Mouse (Mus musculus): ENCODE measurements at regions not wholly inside any gene's neighbourhood (a gene's known extent, or its start where the extent isn't known, plus 50 kb on each side); places are given as distances from the start of the nearest gene placed in this dataset.

DNA sequence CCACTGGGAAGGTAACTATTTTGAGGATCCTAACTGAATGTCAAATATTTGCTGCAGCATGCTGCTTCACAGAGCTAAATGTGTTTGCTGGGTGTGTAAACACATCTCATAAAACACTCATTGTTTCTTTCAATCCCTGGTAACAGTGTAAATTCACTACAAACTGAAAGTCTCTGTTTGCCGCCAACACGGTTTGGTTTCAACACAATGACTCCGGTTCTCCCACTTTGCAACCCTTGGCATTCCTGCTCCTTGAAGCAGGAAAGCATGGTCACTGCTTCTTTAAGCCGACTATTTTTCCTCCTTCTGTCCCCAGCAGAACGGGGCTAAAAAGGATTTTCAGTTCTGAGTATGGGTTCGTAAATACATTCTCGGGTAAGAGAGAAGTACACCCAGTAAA, 328.3 kb downstream of the Klf6 start:
- DNase-seq: no peak

DNA sequence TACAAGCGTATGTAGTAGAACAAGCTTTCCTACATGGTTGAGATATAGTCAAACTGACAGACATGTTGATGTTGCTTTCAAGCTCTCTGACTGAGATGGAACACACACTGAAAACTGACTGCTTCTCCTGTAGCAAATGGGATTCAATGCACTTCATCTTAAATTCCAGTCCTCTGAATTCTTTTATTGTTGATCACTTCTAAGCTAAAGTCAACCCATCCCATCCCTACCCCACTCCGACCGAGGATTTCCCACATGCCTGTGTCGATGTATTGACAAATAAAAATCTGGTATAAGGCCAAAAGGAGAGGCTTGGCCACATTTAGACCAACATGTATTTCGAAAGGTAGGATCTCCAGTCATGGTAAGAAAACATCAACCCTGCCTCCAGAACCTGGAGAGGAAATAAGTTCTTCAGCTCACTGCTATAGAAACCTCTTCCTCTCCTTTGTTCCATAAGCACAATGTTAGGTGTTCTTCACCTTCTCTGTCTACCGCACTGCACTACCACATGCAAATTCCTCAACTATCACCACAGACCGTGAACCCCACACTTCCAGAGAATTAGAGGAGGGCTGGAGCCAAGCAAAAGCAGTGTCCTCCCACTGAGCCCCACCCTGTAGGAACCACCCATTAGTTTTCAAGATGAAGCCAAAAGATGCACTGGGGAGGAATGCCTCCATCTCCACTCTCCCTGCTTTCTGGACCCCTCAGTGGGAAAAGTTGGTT, 330.1 kb downstream of the Klf6 start:
- DNase-seq: no peak

DNA sequence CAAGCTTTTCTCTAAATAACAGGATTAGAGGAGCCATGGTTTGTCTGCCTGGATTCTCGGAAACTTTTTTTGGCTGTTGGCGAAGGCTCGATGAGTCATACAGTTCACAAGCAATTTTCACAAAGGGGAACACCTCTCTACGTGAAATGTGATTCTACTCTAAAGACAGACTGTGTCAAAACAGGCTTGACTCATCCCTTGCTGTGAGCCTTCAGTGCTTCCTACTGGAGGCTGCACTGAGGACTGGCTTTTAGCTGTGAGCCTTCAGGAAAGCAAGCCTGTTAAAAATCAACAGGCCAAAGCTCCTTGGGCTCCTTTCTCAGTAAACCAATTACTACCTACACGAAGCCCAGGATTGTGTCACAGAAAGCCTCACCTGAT, 330.6 kb downstream of the Klf6 start:
- no peak for DNase-seq

DNA sequence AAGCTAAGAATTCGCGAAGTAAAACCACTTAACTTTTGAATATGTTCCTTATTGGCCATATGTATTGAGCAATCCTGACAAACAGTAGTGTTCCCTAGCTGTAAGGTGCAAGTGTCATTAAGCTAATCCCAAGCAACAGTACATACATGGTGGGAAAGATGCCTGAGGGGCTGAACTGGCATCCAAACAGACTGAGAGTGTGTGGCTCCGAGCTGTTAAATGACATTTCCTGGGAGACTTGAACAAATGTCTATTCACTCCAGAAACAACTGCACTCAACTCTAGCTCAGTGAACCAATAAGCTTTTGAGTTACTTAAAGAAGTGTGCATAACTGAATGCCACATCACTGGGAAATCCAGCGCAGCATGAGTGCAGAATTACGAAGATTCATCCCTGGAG, 335.4 kb downstream of the Klf6 start:
- no peak for DNase-seq

DNA sequence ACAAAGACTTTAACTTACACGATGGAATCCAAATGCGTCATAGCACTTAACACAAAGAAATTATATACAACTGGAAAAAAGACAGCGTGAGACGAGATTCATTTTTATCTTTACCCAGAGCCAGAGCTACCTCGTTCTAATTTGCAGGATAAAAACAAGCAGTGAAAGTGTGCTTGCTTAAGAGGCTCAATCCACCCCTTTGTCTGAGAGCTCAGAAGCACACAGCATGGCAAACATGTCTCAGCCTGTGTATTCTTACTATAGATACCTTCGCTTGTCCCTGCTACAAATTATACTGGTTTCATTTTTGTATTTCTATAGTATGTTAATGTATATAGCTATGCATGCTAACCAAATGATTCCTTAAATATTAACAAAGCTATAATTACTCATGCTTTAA, 337.8 kb downstream of the Klf6 start:
- no peak for DNase-seq

DNA sequence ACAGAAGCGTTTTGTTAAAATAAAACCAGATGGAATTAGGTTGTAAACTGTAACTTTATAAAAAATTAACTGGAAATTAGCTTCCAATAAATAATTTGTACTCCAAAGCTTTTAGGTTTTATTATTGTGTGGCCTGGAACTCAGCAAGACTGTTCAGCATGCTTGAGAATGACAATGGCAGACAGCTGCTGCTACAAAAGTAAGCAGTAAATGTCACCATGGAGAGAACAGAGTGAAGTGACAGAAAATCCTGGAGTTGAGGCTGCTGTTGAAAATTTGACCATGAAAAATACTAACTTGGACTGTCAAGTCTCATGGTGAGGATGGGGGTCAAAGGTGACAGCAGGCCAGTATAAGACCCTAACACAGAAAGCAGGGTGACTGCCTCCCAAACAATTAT, 340.2 kb downstream of the Klf6 start:
- no peak for DNase-seq

DNA sequence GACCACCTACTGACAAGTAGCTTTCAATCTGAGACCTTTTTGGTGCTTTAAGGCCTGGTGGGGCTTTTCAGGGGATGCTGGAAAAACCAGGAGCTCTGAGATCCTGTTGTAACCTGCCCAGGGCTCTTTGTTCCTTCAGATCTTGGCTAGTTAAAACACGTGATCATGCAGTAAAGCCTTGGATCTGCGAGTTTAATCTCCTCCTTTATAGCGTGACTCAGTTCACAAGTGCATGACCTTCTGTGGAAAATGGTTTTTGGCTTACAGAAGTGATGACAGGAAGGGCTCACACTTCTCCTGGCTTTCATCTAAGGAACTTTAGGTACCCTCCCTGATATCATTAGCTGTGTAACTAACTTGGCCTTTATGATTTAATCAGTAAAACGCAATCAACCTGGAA, 343.1 kb upstream of the Pitrm1 start:
- DNase-seq: no peak

DNA sequence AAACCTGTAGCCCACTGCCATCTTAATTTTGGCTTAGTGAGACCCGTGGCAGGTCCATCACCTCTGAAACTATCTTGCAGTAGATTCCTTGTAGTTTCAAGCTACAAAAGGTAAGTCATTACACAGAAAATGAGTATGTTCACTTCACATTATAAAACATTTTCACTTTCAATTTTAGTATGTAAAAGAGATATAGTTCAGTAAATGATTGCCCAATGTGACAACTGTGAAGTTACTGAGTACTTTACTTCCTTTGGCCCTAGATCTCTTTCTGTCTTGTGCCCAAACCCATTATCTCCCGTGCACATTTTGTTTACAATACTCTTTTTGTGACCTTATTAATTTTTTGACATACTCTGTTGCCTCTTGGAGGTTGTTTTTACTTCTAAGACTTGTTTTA, 335.4 kb upstream of the Pitrm1 start:
- DNase-seq: no peak

DNA sequence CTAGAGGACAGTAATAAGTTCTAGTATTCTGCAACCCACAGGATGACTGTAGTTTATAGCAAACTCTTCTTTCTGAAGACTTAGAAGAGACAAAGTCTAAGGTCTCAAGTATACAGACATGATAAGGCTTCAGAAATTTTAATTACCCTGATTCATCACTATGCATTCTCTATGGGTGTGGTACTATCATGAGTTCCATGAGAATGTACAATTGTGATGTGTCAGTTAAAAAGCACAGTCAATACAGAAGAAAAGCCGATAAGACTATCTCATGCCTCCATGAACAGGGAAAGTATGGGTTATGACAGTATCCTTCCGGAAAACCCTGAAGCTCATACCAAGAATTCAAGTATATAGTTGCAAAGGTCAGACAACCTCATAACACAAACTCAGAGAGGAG, 333.8 kb upstream of the Pitrm1 start:
- DNase-seq: no peak

DNA sequence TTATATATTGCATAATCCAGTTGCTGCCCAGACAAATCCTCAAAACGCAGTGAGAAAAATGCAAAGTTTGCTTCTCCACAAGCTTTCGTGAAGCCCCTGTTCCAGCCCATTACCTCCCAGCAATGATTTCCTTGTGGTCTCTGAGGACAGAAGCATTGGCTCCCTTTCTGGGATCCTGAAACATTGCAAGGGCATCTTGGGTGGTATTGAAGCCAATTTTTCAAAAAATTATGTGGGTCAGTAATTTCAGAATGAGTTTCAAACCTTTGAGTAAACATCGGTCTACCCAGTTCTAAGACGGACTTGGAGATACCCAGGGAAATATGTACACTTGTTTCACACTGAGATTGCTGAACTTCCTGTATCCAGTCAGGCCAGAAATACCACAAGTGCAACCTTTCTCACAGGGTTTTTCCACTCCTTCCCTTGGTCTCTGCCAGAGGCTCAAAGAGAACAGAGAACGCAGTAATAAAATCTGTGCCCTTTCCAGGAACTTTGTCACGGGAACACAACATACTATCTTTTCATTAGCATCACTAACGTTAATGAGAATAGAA, 321.8 kb upstream of the Pitrm1 start:
- DNase-seq: no peak

DNA sequence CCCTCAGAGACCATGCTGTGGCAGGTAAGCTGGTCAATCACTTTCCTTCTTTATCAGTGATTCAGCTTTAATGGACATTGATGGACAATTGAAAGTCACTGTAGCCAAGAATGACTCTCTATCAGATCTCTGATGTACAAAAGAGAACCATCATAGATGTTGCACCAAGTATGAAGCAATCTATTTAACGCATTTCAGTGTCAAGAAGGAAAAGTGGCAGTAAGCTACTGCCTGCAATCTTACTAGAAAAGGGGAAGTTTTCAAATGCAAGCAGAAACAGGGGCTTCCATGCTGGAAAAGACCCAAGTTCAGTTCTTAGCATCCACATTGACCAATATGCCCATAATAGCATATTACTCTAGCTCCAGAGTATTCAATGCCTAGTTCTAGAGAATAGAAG, 319.7 kb upstream of the Pitrm1 start:
- no peak for DNase-seq

DNA sequence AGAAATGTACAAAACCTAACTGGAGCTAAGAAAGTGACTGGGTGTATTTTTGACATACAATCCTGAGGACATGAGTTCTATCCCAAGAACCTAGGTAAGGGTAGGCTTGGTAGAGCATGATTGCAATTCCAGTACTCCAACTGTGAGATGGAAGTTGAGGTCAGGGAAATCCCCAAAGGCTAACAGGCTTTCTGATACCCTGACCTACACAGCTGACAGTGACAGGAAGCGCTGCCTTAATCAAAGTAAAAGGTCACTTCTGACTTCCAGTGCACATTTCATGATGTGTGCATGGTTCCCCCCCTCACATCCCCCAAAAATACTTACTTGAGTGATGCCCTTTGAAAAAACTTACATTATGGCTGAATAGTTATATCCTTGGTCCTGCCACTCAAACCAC, 312.6 kb upstream of the Pitrm1 start:
- no peak for DNase-seq

DNA sequence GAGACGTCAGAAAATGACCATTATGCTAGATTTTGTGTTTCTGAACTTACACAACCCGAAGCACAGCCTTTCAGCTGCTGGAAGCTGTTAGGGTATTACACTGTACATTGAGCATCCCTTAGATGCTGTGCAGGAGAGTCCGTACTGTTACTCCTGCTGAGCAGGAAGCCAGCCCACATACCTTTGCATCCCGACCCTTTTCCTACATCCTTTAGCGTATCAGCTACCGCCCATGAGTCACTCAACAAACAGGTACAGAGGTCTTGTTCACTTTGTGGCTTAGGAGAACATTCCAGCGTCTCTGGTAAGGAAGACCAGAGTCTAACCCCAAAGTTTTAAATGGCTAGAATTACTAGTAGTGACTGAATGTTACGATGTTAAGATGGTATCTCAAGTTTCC, 311.4 kb upstream of the Pitrm1 start:
- DNase-seq: no peak

DNA sequence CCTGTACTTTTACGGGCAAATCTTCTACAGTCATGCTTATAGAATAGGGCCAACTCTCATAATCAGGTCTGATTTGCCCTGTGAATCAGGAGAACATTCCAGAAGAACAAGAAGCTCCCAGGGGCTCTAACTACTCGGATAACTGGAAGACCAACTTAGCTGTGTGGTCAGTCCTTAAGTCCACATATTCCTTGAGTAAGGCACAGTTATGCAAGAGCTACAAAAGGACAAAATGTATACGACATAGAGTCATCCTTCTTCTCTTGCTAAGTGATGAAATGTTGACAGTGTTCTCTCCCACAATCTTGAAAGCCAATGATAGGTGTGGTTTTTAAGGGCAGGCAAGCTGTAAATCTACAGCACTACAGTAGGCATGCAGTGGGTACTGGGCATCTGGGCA, 310.7 kb upstream of the Pitrm1 start:
- no peak for DNase-seq

DNA sequence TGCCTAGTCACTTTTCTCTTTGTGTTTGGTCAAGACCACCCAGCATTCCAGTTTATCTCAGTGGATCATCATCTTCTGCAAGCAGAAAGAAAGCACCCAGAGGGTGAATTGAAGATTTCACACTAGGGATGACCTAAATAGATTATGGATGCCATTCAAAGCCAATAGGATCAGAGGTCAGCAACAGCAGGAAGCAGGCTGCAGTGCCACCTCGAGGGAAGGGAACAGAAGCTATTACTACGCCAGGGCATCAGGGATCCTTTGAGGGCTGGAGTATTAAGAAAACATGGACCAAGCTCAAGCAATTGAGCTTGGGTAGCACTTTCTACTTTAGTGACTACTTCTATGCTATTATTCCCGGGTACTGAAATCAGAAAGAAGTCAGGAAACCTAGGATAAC, 307.1 kb upstream of the Pitrm1 start:
- no peak for DNase-seq

DNA sequence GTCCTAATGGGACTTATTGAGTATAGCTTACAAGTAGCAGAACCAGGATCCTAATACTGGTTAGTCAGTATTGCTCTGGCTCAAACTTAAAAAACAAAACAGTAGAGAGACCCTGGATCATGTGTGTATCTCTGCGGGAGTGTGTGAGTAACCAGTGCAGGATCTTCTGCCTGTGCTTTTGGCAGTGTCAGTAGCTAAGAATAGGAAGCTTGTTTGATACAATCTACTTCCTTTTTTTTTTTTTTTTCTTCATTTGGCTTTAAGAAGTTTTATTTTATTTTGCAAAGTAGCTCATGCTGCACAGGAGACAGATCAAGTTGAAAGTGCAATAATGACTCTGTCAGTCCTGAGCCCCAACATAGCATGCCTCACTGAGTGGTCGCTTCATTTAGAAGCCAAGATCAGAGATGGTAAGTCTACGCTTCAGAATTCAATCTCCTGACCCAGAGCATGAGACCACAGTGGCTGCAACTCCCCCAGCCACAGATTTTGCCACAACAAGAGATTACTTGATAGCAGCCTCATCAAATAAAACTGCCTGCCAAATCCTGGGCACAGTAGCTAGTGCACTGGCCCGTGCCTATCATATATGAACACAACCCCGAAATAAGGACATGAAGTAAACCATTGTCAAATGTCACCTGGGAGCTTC, 306.4 kb upstream of the Pitrm1 start:
- DNase-seq: no peak

DNA sequence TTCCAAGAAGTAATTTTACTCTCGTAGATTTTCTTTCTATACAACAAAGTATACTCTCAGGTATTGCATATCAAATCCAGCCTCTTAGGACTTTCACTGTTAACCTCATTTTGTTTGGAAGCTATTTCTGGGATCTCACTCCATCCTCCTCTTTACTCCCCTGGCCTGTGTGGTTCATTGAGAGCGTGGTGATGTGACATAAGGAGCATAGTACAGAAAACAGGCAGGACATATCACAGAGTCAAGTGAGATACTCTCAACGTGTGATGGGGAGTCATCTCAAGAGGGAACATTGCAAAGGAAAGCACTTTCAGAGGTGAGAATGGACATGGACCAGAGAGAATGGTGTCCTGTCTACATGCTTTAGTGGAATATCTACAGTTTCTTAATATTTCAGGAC, 297.8 kb upstream of the Pitrm1 start:
- DNase-seq: no peak

DNA sequence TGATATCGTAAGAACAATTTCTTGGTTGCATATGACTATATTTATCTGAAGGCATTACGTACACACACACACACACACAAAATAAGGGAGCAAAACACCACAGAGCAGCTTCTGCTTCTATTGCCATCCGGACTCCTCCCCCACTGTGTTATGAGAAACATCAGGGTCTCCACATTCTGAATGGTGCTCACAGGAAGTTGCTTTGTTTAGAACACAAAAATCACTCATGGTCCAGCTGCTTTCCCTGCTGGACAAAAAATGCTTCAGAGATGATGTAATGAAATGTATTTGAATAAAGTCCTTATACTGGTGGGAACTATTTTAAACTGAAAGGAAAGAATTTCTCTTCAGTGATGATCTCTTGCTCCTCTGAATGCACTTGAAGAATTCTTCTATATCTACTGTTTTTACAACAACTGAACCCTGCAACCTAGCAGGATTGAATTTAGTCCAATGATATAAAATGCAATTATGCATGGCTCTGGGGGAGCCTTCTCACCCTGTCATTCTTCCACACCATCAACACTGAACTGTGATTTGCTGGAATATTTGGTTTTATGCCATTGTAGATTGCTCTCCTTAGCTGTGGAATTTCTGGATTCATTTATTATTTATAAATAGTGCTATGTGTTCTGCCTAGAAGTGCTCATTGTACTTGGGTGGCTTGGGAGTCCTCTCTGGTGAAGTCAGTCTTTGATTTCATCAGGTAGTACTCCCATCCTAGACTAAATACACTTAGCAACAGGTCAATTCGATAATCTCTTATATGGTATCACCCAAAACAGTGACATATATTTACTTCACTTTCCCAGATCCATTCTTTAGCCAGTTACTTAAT, 296.7 kb upstream of the Pitrm1 start:
- DNase-seq: no peak

DNA sequence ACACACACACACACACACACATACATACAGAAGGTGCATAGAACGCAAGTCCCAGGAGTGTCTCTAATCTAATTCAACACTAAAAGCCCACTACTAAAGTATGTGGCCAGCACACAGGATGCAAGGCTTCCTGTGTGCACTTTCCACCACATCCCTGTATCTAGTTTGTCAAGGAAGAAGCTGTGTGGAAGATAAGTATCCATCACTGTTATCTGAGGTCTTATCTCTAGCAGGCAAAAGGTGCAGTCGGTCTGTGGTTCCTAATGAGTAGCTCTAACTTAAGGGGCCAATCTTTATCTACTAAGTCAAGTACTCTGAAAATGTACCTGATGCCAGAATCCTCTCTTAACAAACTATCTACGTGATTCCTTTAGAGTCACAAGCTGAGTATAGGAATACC, 295.8 kb upstream of the Pitrm1 start:
- no peak for DNase-seq

DNA sequence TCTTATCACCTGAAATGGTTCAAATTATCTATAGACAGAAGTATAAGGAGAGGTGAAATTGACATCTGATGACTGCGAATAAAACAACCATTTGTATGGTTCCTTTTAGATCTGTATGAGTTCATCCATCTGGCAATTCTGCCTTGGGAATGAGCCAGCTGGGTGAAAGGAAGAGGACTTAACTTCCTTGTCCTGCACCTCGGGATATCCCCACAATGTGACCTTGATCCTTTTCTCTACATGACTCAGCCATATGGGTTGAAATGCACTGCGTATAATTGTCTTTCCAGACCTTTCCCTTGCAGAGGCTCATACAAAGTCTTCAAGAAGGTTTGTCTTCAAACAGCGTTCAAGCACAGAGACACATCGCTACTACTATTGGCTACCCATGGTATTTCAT, 292.6 kb upstream of the Pitrm1 start:
- no peak for DNase-seq

DNA sequence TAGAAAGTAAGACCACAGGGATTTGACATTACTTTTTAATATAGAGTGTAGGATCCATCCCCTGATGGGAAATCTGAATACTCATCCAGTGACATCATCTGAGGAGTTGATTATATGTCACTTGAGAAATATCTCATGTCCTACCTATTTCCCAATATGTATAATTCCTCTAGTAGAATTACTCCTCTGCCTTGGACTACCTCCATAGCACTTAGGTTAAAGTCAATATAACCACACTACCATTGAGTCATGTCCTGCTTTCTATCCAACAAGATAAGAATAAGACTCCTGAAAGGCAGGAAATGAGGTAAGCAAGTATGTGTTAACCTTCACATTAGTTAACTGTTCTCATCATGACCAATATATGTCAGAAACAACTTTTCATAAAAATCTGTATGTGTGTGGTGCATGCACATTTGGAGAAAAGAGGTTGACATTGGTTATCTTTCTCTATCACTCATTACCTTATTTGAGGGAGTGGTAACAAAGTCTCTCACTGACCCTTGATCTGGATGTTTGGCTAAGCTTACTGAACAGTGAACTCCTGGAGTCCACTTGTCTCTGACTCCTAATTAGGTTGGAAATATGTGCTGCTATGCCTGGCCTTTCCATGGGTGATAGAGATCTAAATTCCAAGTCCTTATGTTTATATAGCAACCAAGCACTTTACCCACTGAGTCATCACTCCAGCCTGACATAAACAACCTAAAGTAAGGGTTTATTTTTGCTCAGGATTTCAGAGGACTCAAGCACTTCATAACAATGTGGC, 292.0 kb upstream of the Pitrm1 start:
- no peak for DNase-seq

DNA sequence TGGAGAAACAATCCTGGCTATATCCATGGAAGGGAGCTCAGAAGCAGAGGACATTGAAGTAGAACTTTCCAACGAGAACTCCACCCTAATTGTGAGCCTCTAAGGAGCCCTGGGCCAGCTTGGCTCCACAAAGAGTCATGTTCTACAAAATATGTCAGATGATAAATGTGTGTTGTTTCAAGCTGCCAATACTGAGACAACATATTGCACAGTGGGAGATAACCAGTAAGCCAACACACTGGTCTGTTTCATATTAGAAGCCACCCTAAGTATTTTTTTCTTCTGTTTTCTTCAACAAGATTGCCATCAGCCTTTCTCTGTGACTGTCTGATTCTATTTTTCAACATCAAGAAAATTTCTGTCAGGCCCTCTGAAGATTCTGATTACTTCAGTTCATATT, 289.5 kb upstream of the Pitrm1 start:
- DNase-seq: no peak

DNA sequence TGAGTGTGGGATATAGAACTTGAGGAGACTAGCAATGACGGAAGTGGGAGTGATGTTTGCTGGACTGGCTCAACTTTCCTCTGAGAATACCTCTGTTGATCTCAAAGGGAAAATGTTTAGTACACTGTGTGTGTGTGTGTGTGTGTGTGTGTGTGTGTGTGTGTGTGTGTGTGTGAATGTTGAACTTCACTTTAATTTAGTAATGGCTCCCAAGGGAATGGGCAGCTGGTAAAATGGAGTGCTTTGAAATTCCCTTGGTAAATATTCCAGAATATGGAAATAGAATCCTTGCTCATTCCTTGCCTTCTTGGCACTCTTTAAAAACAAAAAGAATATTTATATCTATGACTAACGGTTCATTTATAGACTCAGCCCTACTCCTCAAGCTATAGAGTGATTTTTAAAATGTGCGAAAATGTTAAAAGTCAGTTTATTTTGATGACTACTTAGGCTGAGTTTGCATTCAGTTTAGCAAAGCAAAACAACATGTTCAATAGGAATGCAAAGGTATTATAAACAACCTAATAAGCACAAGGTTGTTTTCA, 287.6 kb upstream of the Pitrm1 start:
- no peak for DNase-seq

All from cerebellum, adult 11 months (tissue).